In genomic region chr2:6580066-6580465, GRCm38 (mm10) we compare ENCODE assay signal across 1 mouse cellular context.
TF ChIP-seq lines count a peak whose summit lies in the region.

No protein-coding gene starts in this region.

TF ChIP-seq in CH12.LX, 34 proteins besides CTCF, POLR2A, EP300 and RAD21 (continued from another document):
- TF ChIP-seq TCF12 (IDR thresholded peaks at IDR 0.05; ENCODE audit: low read depth, low read length) = peak; percentile 19; the same call in 1 of the 2 replicates
- no peak for TF ChIP-seq SMC3 (IDR thresholded peaks at IDR 0.05; ENCODE audit: low read depth, low read length)
- peak; percentile 53; the same call in 1 of the 2 replicates for TF ChIP-seq MYC (IDR thresholded peaks at IDR 0.05; ENCODE audit: low read depth, low read length)
